Mouse (Mus musculus) adipocyte (in vitro differentiated cells): ENCODE results near the gene Bmpr1b.

ENCODE experiments used
- DNase-seq: peaks from one replicate; pipeline ENCODE4 v3.0.0-alpha.2; 2016; ENCODE audit warnings: low spot score

Gene Bmpr1b

DNA sequence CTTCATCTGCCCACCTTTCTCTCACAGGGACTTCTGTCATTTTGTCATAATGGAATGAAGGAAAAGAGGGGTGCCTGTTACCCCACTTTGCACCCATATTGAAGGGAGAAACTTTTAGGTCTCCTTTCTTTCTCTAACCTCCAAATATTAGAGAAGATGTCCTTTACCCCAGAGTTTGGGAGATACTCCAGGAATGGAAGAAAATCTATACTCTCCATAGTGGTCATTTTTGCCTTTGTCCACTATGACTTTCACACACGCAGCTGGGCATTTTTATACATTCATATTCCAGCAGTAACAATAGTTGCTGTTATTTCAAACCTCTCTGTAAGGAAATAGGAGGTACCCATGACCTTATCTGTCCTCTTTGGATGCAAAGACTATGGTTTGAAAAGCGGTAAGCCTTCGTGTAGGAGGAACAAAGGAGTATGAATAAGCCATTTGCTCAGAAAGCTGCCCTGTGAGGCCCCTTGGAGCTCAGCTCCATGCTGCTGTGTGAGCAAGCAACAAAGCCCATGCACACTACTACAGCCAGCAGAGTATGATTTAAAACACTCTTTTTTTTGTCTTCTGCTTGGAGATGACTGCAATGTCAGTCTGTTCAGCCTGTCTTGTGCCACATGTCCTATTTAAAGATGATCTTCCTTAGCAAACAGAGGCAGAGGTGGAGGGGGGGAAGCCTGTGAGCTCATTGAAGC is 350.5 kb downstream of the Bmpr1b start:
- DNase-seq = no peak

DNA sequence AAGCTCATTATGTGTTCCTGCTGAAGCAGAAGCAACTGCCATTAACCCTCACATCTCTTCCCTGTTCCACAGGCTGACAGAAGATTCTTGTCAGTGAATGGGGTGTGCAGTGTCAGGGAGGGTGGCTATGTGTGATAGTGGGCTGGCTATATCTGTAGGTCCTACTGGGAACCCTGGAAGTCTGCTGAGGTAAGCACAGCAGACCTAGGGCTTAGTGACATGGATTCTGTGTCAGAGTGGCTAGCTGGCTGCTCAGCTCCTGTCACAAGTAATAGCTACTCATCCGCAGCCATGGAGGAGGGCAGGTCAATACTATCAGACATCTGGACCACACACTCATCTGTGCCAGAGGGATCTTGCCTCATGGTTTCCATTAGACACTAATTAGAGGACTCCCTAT is 354.4 kb downstream of the Bmpr1b start:
- DNase-seq = no peak

DNA sequence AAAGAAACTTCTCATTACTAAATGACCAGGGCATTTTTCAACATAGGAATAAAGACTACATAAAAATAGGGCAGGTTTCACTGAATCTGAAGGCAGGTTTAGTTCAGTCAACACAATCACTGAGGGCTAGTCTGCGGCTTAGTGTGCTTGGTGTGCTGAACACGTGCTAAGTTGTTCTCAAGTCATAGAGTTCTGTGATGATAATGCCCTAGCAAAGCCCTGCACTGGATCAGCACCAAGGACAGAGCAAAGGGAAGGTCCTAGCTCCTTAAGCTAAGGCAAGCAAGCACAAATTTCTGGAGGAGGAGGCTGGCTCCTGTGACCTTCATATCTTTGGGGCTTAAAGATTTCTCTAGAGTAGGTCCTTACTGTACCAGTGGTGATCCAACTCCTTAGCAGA is 357.9 kb downstream of the Bmpr1b start:
- peak; percentile 50 for DNase-seq

DNA sequence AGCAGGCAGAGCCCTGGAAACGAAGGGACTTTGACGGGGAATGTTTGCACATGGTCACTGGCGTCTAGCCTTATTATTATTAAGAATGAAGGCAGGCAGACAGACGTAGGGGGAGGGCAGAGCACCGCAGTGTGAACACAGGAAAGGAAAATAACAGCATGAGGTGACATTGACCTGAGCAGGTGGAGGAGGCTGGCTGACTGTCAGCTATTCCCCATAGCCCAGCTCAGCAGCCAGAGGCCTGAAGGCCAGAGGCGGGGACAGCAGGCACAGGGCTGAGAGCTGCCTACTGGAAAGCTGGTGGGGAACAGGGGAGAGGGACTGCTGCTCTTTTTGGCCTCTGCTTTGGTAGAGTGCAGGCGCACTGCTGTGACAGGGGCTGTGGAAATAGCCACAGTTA is 358.3 kb downstream of the Bmpr1b start:
- DNase-seq = no peak

GRCm38 (mm10) chr3:141809581-141809980 is 359.6 kb downstream of the Bmpr1b start:
- no peak for DNase-seq

- DNase-seq = no peak
Observed at GRCm38 (mm10) chr3:141804133-141804532, 365.1 kb downstream of the Bmpr1b start.

- DNase-seq = no peak
Observed at GRCm38 (mm10) chr3:141797789-141798188, 371.4 kb downstream of the Bmpr1b start.

- no peak for DNase-seq
Observed at GRCm38 (mm10) chr3:141797372-141797771, 371.9 kb downstream of the Bmpr1b start.

- DNase-seq = no peak
Observed at GRCm38 (mm10) chr3:141794371-141794770, 374.9 kb downstream of the Bmpr1b start.

DNA sequence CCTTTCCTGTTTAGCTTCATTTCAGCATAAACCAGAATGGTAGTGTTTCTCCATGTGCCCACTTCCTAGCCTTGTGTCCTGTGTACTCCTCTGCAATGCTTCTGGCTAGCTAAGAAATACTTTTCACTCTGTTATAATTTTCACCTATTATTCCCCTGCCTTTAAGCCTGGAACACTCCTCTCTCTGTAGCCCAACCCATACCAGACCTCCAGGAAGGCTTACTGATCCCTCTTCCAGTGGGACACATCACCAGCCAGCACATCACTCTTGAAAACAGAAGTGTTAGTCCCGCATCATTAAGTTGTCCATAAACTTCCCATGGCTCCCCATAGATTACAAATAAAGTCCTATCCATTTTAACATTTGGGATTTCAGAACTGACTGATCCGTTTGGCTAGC is 375.5 kb downstream of the Bmpr1b start:
- no peak for DNase-seq

DNA sequence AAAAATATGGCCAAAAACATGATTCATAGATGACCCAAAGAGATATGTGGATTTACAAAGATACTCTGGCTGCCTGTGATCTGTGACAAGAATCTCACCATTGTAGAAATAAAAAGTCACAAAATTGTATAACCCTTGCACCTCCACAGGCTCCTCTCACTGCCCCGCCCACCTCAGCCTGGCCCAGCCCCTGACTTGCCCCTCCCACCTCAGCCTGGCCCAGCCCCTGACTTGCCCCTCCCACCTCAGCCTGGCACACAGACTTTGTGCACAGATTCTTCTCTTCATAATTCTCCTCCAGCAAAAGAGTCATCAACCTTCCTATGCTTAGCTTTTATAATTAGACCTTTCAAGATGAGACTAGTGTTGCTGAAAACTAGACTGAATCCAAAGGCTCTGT is 377.1 kb downstream of the Bmpr1b start:
- no peak for DNase-seq

DNA sequence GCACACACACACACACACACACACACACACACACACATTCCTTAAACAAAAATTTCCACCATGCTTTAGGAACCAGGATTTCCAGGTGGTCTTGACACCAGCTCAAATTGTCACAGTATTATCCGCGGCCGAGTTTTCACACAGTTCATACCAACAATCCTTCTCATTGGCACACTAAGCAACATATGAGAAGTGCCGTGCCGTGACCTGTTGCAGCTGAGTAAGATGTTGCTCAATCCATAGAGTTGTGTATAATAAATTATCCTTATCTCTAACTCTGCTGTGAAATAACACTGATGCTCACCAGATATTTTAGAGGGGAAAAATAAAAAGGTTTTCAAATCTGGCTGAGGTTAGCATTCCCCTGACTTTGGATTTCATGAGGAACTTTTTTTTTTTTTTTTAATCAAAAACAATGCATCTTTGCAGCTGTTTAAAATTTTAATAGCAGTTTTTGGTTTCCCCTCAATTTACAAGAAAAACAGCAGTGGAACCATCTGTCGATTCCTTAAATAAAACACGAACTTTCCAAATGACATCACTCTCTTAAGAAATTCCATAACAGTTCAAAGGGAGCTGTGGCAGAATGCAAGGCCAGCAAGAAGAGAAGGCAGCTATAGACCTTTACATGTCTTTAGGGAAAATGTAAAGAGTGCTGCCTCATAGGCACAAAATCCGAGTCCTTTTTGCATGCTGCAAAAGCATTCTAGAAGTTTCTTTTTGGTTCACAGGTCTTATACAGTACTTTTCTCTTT is 378.0 kb downstream of the Bmpr1b start:
- no peak for DNase-seq
